Mouse (Mus musculus) lung, embryonic 14.5 days (tissue): ENCODE results near the gene Mgarp. TPM values are rescaled to one million over a fixed set of nuclear protein-coding genes. Genes with fewer than 3 reads are reported as not detected.

ENCODE experiments used
- ATAC-seq: fragments of 200-750 bp; cut with Nextera tagmentation; 2 replicates; pipeline ENCODE4 v1.8.0; 2017; ENCODE audit warnings: mild to moderate bottlenecking, moderate TSS enrichment, moderate library complexity; ENCODE audit not compliant: insufficient read depth
- DNase-seq: peaks from one replicate; pipeline ENCODE4 v3.0.0-alpha.2; 2015
- H3K27ac ChIP-seq: fragments of 300-500 bp; sonication (generic); 2 replicates; pipeline ENCODE4 v1.5.1; 2014; ENCODE audit warnings: low read depth, mild to moderate bottlenecking, moderate library complexity
- H3K27me3 ChIP-seq: fragments of 300-500 bp; sonication (generic); 2 replicates; pipeline ENCODE4 v1.6.1; 2014; ENCODE audit warnings: low read length, control low read depth; ENCODE audit not compliant: insufficient read depth
- H3K36me3 ChIP-seq: fragments of 300-500 bp; sonication (generic); 2 replicates; pipeline ENCODE4 v1.6.1; 2014; ENCODE audit warnings: control low read depth; ENCODE audit not compliant: insufficient read depth
- H3K4me1 ChIP-seq: fragments of 300-500 bp; sonication (generic); 2 replicates; pipeline ENCODE4 v1.6.1; 2014; ENCODE audit warnings: antibody characterized with exemption, control low read depth; ENCODE audit not compliant: insufficient read depth
- H3K4me2 ChIP-seq: fragments of 300-500 bp; sonication (generic); 2 replicates; pipeline ENCODE4 v1.6.1; 2014; ENCODE audit warnings: mild to moderate bottlenecking
- H3K4me3 ChIP-seq: fragments of 300-500 bp; sonication (generic); 2 replicates; pipeline ENCODE4 v1.5.1; 2014; ENCODE audit warnings: low read depth, low read length
- H3K9ac ChIP-seq: fragments of 300-500 bp; sonication (generic); 2 replicates; pipeline ENCODE4 v1.6.1; 2014
- H3K9me3 ChIP-seq: fragments of 300-500 bp; sonication (generic); 2 replicates; pipeline ENCODE4 v1.6.1; 2016; ENCODE audit warnings: low read depth, low read length, control low read depth
- CTCF ChIP-seq: IDR thresholded peaks from 2 replicates; pipeline ENCODE4 v1.5.1; 2016; ENCODE audit warnings: antibody characterized with exemption, low read depth
- WGBS: fragments of 180-500 bp; shearing (Covaris S2); extraction: QIAGEN DNeasy Blood & Tissue Kit; methylation state at CpG from one replicate; pipeline ENCODE4 v1.1.7; 2014; 5-methylcytosine and 5-hydroxymethylcytosine counted together
- polyA plus RNA-seq: library from polyadenylated mRNA; unstranded; fragments of >200 nt; fragmentation: Nextera tagmentation; extraction: Ambion mirVana; gene quantifications from 2 replicates; pipeline ENCODE4 v1.2.1, GENCODE M21; 2014

The Mgarp gene
- polyA plus RNA-seq, 1 experiment from 2014 or later = 3.6 TPM

GRCm38 (mm10) chr3:51366926-51367325, 29.6 kb downstream of the Mgarp start:
- no peak for DNase-seq
- H3K9ac ChIP-seq = no peak overlapping the region
- H3K27ac ChIP-seq = no peak overlapping the region
- no peak for ATAC-seq
- 49% methylated on average over 4 of the region's 4 CpGs for WGBS
- H3K9me3 ChIP-seq = no peaks in the 10 kb centered on the region
- H3K4me3 ChIP-seq = no peak overlapping the region
- peaks cover 3% of the 10 kb centered on the region; the same call in 1 of the 2 replicates for H3K4me1 ChIP-seq
- TF ChIP-seq CTCF = no peak
- H3K4me2 ChIP-seq = no peak overlapping the region
- H3K27me3 ChIP-seq = no peaks in the 10 kb centered on the region
- H3K36me3 ChIP-seq = no peaks in the 10 kb centered on the region

- Histone ChIP-seq H3K9me3 (no peaks in the 10 kb centered on the region), H3K4me2 (peak overlapping the region; percentile 70), H3K27ac (no peak overlapping the region), H3K4me1 (peaks cover 3% of the 10 kb centered on the region; the same call in 1 of the 2 replicates), H3K4me3 (no peak overlapping the region), H3K27me3 (no peaks in the 10 kb centered on the region), H3K9ac (no peak overlapping the region), H3K36me3 (no peaks in the 10 kb centered on the region)
- DNase-seq = no peak
- 4% methylated on average over 3 of the region's 3 CpGs for WGBS
- TF ChIP-seq CTCF = no peak
- no peak for ATAC-seq
These were observed 31.0 kb downstream of the Mgarp start for GRCm38 (mm10) chr3:51365517-51365882.

DNA sequence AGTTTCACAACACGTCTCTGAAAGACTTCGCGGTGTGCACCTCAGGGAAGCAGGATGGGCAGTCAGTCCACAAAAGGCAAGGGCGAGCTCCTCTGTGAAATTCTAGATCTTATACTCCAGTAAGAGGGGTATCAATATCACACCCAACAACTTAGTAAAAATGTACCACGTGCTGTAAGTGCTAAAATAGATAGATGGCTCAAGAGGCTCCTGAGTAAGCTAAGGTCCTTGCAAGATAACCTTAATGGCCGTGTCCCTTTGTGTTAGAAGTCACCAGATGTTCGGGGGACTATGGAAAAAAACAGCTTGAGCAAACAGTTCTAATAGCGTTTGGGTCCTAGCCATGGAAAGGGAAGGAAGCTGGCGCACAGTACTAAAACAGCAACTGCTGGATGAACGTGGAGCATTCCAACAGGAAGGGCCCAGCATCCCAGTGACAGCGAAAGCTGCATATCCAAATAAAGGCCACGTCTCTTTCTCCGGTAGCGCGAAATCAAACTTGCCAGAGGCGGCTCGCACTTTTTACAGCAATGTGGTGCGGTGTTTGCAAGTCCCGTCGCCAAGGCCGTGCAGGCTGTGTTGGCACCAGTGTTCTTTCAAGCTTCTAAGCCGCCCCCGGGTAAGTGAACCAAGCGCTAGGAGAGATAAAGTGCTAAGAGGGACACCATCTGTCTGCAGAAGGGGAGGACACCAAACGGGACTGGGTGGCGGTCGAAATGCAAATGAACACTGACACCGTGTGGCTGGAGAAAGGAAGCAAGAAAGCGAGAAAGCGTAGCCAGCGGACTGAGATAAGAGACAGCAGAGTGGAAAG, 31.6 kb downstream of the Mgarp start:
- DNase-seq (peak; percentile 92), ATAC-seq (peak; percentile 91)
- H3K4me1 ChIP-seq = peaks cover 3% of the 10 kb centered on the region; the same call in 1 of the 2 replicates
- H3K27ac ChIP-seq = 0 out of 2 replicates have a peak overlapping the region, but pooled peaks have one; percentile 44
- peak; percentile 90 for TF ChIP-seq CTCF
- H3K4me3 ChIP-seq = peak overlapping the region; percentile 40
- peak overlapping the region; percentile 70 for H3K4me2 ChIP-seq
- no peaks in the 10 kb centered on the region for H3K36me3 ChIP-seq
- no peaks in the 10 kb centered on the region for H3K27me3 ChIP-seq
- H3K9ac ChIP-seq = peak overlapping the region; percentile 30; the same call in 1 of the 2 replicates
- no peaks in the 10 kb centered on the region for H3K9me3 ChIP-seq
- 6% methylated on average over 31 of the region's 31 CpGs for WGBS

DNA sequence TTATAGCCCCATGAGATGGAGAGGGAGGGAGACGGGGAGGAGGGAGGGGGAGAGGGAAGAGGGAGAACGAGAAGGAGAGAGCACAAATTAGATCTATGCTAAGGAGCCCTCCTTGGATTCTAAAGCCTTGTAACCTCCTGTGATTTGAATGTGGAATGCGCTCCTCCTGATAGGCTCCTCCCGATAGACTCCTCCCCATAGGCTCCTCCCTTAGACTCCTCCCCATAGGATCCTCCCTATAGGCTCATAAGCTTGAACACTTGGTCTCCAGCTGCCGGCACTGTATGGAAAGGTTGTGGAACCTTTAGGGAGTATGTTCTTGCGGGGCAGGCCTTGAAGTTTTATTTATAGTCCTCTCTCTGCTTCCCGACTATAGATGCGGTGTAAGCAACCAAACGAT, 35.5 kb downstream of the Mgarp start:
- H3K27me3 ChIP-seq = no peaks in the 10 kb centered on the region
- peak; percentile 53 for DNase-seq
- H3K9ac ChIP-seq = no peak overlapping the region
- TF ChIP-seq CTCF = no peak
- ATAC-seq = no peak
- no peaks in the 10 kb centered on the region for H3K36me3 ChIP-seq
- H3K4me3 ChIP-seq = no peak overlapping the region
- H3K9me3 ChIP-seq = no peaks in the 10 kb centered on the region
- peak overlapping the region; percentile 28 for H3K4me2 ChIP-seq
- H3K27ac ChIP-seq = no peak overlapping the region
- 28% methylated on average over 9 of the region's 9 CpGs for WGBS
- H3K4me1 ChIP-seq = peaks cover 8% of the 10 kb centered on the region; the same call in 1 of the 2 replicates

GRCm38 (mm10) chr3:51359558-51360307, 36.8 kb downstream of the Mgarp start:
- no peak for DNase-seq
- Histone ChIP-seq H3K4me1 (peaks cover 8% of the 10 kb centered on the region; the same call in 1 of the 2 replicates), H3K36me3 (no peaks in the 10 kb centered on the region), H3K4me2 (peak overlapping the region; percentile 91), H3K4me3 (peak overlapping the region; percentile 64), H3K9me3 (no peaks in the 10 kb centered on the region), H3K27ac (no peak overlapping the region), H3K9ac (no peak overlapping the region), H3K27me3 (no peaks in the 10 kb centered on the region)
- ATAC-seq = no peak
- WGBS = 17% methylated on average over 14 of the region's 14 CpGs
- TF ChIP-seq CTCF = no peak

DNA sequence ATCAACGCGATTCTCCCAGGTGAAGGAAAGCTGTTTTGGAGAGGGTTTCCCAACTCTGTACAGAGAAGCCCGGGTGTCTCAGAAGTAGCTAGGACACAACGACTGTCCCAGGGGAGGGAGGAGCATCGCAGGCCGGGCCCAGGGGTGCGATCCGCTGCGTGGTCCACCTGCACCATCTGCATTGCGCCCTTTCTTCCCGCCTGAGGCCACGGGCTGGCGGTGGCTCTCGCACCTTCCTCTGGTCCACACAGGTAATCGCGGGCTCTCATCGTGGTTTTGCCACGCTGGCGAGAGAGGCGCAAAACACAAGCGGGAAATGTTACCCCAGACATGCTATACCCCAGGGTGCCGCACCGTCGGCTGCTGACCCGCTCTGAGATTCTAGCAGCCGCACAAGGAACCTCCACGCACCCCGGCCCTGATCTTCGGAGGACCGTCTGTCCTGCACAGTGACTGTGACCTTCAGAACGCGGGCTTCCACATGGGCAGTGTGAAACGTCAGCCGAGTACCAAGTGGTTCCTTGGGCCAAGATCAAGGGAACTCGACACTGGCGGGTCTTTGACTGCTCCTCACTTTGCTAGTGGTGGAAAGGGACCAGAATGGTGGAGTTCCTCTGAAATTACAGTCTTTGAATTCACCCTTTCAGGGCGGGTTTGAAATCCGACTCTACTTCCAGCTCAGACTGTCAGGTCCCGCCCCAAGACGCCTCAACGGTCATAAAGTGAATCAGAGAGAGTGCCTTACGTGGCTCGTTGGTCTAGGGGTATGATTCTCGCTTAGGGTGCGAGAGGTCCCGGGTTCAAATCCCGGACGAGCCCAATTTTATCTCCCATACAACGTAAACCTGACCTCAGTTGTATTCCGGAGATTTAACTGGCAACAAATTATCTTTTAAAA, 37.6 kb downstream of the Mgarp start:
- H3K27ac ChIP-seq = peak overlapping the region; percentile 61
- no peaks in the 10 kb centered on the region for H3K36me3 ChIP-seq
- H3K4me3 ChIP-seq = peak overlapping the region; percentile 64
- TF ChIP-seq CTCF = no peak
- H3K9me3 ChIP-seq = no peaks in the 10 kb centered on the region
- peak overlapping the region; percentile 62 for H3K9ac ChIP-seq
- no peaks in the 10 kb centered on the region for H3K27me3 ChIP-seq
- 0 out of 2 replicates have a peak, but pooled peaks cover 5% of the 10 kb centered on the region for H3K4me1 ChIP-seq
- peak overlapping the region; percentile 91 for H3K4me2 ChIP-seq
- 1% methylated on average over 50 of the region's 50 CpGs for WGBS
- DNase-seq (peak; percentile 95), ATAC-seq (peak; percentile 86)
